Mouse (Mus musculus): ENCODE measurements around the gene Polh.

- TF ChIP-seq CTCF (IDR thresholded peaks at IDR 0.05; ENCODE audit: low read depth) (no peak), EP300 (IDR thresholded peaks at IDR 0.05; ENCODE audit: low read depth) (no peak)
Observed at GRCm38 (mm10) chr17:46157131-46157530, 45.3 kb downstream of the Polh start.

All from liver, postnatal 0 days (tissue).